Mouse (Mus musculus) embryonic facial prominence, embryonic 14.5 days (tissue): ENCODE results near the gene Gm27179. TPM values are rescaled to one million over a fixed set of nuclear protein-coding genes. Genes with fewer than 3 reads are reported as not detected.
"Not testable (repeated sequence)": the region's sequence is repeated elsewhere in the genome, so short reads cannot be mapped to it uniquely, and the experiment has no call there.

Experiments
- ATAC-seq: fragments of 200-750 bp; cut with Nextera tagmentation; 2 replicates; pipeline ENCODE4 v1.8.0; 2017; ENCODE audit warnings: low read depth, moderate number of reproducible peaks, moderate TSS enrichment
- DNase-seq: peaks from one replicate; pipeline ENCODE4 v3.0.0-alpha.2; 2015; ENCODE audit warnings: low spot score
- H3K27ac ChIP-seq: fragments of 300-500 bp; sonication (generic); replicated peaks from 2 replicates; pipeline ENCODE4 v1.5.1; 2014; ENCODE audit warnings: low read depth, mild to moderate bottlenecking, low read length, moderate library complexity
- H3K27me3 ChIP-seq: fragments of 300-500 bp; sonication (generic); replicated peaks from 2 replicates; pipeline ENCODE4 v1.6.1; 2014; ENCODE audit warnings: low read length; ENCODE audit not compliant: control insufficient read depth, insufficient read depth
- H3K36me3 ChIP-seq: fragments of 300-500 bp; sonication (generic); 2 replicates; pipeline ENCODE4 v1.6.1; 2014; ENCODE audit warnings: low read length, mixed read lengths; ENCODE audit not compliant: control insufficient read depth, insufficient read depth
- H3K4me1 ChIP-seq: fragments of 300-500 bp; sonication (generic); 2 replicates; pipeline ENCODE4 v1.6.1; 2014; ENCODE audit warnings: antibody characterized with exemption, low read length; ENCODE audit not compliant: control insufficient read depth, insufficient read depth
- H3K4me2 ChIP-seq: fragments of 300-500 bp; sonication (generic); 2 replicates; pipeline ENCODE4 v1.6.1; 2014; ENCODE audit warnings: low read depth, mild to moderate bottlenecking, low read length, moderate library complexity, mixed read lengths
- H3K4me3 ChIP-seq: fragments of 300-500 bp; sonication (generic); 2 replicates; pipeline ENCODE4 v1.5.1; 2014; ENCODE audit warnings: low read depth, mild to moderate bottlenecking, low read length
- H3K9ac ChIP-seq: fragments of 300-500 bp; sonication (generic); 2 replicates; pipeline ENCODE4 v1.6.1; 2014; ENCODE audit warnings: low read depth, mild to moderate bottlenecking, low read length, moderate library complexity, mixed read lengths
- H3K9me3 ChIP-seq: fragments of 300-500 bp; sonication (generic); 2 replicates; pipeline ENCODE4 v1.6.1; 2016; ENCODE audit warnings: low read length; ENCODE audit not compliant: control insufficient read depth
- whole genome bisulfite sequencing: fragments of 180-500 bp; shearing (Covaris S2); extraction: QIAGEN DNeasy Blood & Tissue Kit; methylation state at CpG from one replicate; pipeline ENCODE4 v1.1.7; 2014; 5-methylcytosine and 5-hydroxymethylcytosine counted together
- polyA plus RNA-seq: library from polyadenylated mRNA; unstranded; fragments of >200 nt; fragmentation: Nextera tagmentation; extraction: Ambion mirVana; gene quantifications from 2 replicates; pipeline ENCODE4 v1.2.1, GENCODE M21; 2014

Gene Gm27179
- polyA plus RNA-seq, 1 experiment from 2014 or later = not detected

DNA sequence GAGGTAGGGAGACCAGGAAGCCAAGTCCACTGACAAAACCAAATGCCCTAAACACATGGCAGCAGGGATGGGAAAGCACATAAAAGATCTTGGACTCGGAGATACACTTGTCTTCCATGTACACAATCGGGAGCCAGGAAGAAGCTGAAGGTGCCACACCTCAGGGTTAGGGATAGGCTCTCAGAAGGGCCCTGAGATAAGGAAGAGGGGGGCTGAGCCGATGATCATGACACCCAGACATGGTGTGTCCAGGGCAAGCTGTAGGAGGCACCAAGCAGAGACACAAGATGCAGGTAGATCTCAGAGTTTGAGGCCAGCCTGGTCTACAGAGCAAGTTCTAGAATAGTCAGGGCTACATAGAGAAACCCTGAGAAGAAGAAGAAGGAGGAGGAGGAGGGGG, 17.8 kb downstream of the Gm27179 start:
- not testable (repeated sequence) for H3K27me3 ChIP-seq, DNase-seq, H3K4me2 ChIP-seq, H3K9me3 ChIP-seq, ATAC-seq, H3K4me3 ChIP-seq, H3K36me3 ChIP-seq, H3K4me1 ChIP-seq, H3K9ac ChIP-seq, H3K27ac ChIP-seq
- WGBS = no CpG with 5 or more reads among the region's 3 CpGs

DNA sequence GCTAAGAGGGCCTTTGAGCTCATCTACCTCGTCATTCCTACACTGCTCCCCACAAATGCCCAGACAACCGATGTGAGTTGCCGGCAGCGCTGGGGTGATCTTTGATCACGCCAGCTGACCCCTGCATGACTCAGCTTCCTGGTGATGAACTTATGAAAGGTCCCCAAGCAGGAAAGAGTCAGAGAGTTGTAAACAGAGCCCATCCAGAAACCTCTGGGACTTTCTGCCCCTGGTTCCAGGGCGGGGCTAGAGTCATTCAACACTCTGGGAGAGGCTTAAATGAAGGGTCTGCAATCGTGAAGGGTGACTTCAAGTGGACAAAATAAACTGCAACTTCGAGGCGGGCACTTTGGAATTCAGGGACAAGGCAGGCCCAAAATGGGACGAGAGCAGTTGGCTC, 24.3 kb downstream of the Gm27179 start:
- WGBS = no CpG with 5 or more reads among the region's 10 CpGs
- H3K4me2 ChIP-seq, H3K9ac ChIP-seq, DNase-seq, H3K9me3 ChIP-seq, H3K36me3 ChIP-seq, H3K27ac ChIP-seq, H3K4me1 ChIP-seq, H3K4me3 ChIP-seq, H3K27me3 ChIP-seq, ATAC-seq: not testable (repeated sequence)

DNA sequence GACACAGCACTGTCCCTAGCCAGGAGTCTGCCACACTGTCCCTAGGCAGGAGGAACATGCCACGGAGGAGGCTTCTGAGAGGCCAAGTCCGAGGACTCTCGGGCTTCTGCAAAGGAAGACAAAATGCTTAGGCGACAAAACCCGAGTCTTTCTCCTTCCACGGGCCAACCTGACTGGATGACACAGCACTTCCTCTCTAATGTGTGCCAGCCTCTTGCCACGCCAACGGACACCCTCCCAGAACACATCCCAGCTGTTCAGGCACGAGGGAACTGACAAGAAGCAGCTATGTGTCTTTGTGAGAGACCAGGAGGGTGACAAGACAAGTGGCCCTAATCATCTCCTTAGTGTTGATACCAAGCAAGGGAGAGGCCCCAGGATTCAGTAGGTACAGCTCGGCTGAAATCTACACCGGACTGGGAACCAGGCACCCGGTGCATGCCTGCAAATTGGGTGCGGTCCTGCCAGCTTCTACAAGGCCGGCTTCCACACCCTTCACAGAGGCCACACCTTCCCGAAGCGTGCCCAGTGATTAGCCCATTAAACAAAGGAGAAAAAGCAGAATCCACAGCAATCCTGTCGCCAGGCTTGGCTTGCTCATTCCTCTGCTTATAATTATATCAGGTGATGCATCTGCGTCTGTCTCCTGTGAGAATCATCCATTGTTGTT, 26.7 kb downstream of the Gm27179 start:
- H3K4me3 ChIP-seq, H3K27me3 ChIP-seq, H3K9me3 ChIP-seq, H3K4me1 ChIP-seq, H3K36me3 ChIP-seq, H3K4me2 ChIP-seq, DNase-seq, H3K27ac ChIP-seq, ATAC-seq, H3K9ac ChIP-seq: not testable (repeated sequence)
- no CpG with 5 or more reads among the region's 18 CpGs for WGBS

DNA sequence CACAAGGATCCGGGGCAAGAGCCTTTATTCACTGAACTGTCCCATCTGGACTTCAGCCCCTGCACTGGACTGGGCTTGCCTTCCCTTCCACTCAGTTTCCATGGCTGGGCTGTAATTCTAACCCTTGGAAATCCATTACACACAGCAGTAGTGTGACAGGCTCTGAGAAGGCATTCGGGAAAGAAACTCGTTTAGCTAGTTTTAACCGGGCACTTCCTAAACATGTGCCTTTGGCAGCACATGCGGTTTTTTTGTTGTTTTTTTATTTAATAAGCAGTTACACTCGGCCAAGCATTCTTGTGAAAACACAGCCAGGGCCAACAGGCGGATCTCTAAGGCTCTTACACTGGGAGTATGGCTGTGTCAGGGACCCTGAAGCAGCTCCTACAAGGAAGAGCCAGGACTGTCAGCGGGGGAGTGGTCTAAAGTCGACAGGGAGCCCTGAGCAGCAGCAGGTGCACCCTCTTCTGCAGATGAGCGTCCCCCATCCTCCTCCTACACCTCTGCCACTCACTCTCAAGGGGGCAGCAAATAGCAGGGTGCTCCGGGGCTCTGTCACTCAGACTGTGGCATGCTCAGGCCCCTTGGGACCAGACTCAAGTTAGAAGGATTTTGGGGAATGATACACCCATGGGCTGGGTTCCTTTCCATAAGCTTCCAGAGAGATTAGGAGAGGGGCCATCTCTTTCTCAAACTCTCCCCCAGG, 38.3 kb downstream of the Gm27179 start:
- not testable (repeated sequence) for H3K9me3 ChIP-seq, H3K9ac ChIP-seq, H3K4me1 ChIP-seq, DNase-seq, H3K4me3 ChIP-seq, H3K4me2 ChIP-seq, H3K27me3 ChIP-seq, H3K36me3 ChIP-seq, H3K27ac ChIP-seq
- ATAC-seq = peak; percentile 91
- WGBS = no CpG with 5 or more reads among the region's 11 CpGs

DNA sequence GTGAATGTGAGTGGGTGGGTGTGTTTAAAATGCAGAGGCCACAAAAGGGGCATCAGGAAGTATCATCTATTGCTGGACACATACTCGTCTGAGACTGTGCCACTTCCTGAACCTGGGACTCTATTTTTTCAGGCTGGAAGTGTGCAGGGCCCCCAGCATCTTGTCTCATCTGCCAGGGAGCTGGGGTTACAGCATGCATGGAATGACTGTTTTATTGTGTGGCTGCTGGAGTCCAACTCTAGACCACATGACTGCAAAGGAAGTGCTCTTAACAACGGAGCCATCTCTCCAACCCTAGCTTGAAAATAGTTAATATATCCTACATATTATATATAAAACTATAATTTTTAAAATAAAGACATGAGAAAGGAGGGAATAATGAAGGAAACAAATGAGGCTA, 39.0 kb downstream of the Gm27179 start:
- DNase-seq, H3K27ac ChIP-seq, H3K4me2 ChIP-seq, H3K4me1 ChIP-seq, H3K9ac ChIP-seq, H3K36me3 ChIP-seq, ATAC-seq, H3K9me3 ChIP-seq, H3K27me3 ChIP-seq, H3K4me3 ChIP-seq: not testable (repeated sequence)
- WGBS = no CpG with 5 or more reads among the region's 2 CpGs

DNA sequence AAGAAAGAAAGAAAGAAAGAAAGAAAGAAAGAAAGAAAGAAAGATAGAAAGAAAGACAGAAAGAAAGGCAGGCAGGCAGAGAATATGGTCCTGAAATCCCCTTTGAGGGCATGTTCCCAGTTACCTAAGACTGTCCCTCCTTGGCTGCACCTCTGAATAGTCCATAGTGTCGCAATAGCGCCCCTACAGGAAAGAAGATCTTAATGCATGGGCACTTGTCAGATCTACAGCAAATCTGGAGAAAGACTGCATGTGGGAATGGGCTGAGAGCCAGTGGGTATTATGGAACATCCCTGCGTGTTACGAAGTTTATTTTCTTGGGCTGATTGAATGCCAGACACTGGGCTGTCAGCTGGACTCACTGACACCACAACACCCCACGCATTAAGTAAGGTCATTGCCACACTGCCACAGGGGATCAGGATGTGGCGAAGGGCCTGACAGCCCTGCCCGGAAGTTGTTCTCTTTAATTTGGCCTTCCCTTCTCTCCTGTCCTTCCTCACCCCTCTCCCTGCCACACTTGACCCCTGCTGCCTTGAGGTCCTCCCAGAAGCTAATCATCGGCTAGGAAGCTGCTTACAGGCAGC, 42.1 kb downstream of the Gm27179 start:
- H3K9ac ChIP-seq, ATAC-seq, H3K36me3 ChIP-seq, H3K27ac ChIP-seq, H3K4me1 ChIP-seq, H3K4me3 ChIP-seq, H3K27me3 ChIP-seq, H3K9me3 ChIP-seq, DNase-seq, H3K4me2 ChIP-seq: not testable (repeated sequence)
- no CpG with 5 or more reads among the region's 8 CpGs for WGBS

DNA sequence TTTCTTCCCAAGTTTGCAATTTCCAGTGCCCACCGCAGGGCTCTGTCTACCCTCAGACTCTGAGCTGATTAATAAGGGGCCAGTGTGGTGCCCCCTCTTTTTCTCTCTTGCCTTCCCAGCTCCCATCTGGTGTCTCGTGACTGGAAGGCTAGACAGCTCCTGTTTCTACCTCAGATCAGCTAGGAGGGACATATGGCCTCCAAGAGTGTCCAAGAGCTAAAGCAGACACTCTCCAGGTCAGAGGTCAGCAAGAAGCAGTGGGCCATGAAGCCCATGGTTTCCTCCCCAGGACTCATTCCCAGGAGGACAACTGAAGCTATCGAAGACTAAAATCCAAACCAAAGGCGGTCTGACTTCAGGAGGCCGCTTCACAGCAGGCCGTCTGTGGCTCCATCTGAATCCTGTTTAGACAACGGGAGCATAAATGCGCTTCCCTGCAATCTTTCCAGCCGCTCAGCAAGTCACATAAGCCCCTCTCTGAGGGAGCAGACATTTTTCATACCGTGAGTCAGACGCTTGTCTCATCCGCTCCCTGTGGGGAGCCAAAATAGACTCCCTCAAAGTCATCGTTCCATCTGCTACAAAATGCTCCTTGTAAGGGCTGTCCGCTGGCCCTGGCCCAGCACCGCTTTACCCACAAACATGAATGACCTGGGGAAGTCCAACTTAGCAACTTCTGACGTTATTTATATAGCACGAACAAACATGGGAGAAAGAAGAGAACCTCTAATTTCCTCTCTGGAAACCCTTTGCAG, 44.6 kb downstream of the Gm27179 start:
- H3K9me3 ChIP-seq, H3K27ac ChIP-seq, H3K36me3 ChIP-seq, H3K27me3 ChIP-seq, H3K4me1 ChIP-seq, DNase-seq, ATAC-seq, H3K9ac ChIP-seq, H3K4me3 ChIP-seq, H3K4me2 ChIP-seq: not testable (repeated sequence)
- no CpG with 5 or more reads among the region's 17 CpGs for WGBS

DNA sequence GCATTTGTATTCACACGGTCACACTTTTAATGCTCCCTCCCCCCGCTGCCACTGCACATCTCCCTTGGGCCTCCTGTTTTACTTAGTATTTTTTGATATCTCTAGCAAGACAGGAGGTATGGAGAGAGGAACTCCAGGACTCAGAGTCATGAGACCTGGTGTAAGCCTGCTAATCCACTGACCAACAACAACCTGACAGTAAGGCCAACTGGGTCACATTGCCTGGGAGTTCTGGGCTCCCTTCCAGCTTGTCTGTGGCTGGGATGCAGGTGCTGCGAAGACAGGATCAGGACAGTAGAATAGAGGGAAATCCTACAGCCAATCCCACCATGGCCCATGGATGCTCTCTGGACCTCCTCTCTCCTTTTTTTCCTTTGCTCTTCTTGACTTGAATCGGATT, 47.9 kb downstream of the Gm27179 start:
- WGBS = no CpG with 5 or more reads among the region's 4 CpGs
- H3K9ac ChIP-seq, DNase-seq, H3K27me3 ChIP-seq, H3K4me2 ChIP-seq, H3K4me3 ChIP-seq, H3K4me1 ChIP-seq, H3K9me3 ChIP-seq, ATAC-seq, H3K36me3 ChIP-seq, H3K27ac ChIP-seq: not testable (repeated sequence)
